Mouse (Mus musculus) adrenal gland, adult 8-10 months (tissue): Measurements from ENCODE around the gene Ryk. TPM values are rescaled to one million over a fixed set of nuclear protein-coding genes. Genes with fewer than 3 reads are reported as not detected.
"Not testable (repeated sequence)": the region's sequence is repeated elsewhere in the genome, so short reads cannot be mapped to it uniquely, and the experiment has no call there.

Experiments used
- DNase-seq: peaks from one replicate; pipeline ENCODE4 v3.0.0; 2022
- total RNA-seq, 4 experiments: library from RNA; stranded (reverse); gene quantifications; 2 replicates each; pipeline ENCODE4 v1.2.4; 2022

Ryk gene
- total RNA-seq, 4 experiments from 2014 or later = 49.7 to 79.8 (median 68.1) TPM

DNA sequence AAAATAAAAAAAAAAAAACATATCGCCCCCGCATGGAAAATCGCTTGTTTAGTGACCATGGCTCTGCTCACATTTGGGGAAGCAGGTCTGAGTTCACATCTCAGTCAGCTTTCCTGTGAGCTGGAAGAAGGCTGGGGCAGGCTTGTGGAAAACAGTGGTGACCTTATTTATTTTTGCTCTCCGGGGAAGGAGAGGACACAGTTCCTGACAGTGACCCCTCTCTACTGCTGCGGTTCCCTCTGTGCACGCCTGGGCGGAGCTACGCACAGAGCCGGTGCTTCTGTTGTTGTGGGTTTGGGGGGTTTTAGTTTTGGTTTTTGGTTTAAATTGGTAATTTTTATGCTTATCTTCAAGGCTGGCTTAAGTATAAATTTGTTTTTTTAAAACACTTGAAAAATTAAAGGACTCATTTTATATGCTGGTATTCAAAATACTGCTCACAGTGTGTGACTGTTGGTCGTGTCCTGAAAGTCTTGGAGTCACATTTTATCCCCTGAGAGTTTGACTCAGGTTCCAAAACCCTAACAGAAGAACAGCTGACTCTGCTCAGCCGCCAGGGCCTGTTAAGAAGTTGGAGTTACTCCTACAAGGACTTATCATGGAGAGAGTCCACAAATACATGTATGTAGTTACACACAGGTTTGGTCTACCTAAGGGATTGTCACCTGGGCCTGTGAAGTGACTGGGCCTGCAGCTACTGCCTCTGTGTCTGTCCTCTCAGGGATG, 73.0 kb downstream of the Ryk start:
- no peak for DNase-seq

DNA sequence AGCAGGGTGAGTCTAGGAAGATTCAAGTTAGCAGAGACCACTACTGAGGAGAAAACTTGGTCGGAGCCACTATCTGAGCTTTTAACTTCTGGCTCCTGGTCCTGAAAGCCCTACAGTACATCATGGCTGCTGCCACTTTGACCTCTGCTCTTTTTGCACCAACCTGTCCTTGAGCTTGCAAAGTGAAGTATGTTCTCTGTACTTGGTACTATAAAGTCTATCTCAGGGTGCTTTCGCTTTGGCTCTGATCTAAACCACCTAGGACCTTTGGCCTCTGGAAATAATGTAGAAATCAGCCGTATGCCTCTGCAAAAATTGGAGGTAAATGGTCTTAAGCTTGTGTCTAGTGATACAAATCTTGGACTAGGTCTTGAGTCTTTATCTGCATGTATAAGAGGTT, 76.8 kb downstream of the Ryk start:
- no peak for DNase-seq

DNA sequence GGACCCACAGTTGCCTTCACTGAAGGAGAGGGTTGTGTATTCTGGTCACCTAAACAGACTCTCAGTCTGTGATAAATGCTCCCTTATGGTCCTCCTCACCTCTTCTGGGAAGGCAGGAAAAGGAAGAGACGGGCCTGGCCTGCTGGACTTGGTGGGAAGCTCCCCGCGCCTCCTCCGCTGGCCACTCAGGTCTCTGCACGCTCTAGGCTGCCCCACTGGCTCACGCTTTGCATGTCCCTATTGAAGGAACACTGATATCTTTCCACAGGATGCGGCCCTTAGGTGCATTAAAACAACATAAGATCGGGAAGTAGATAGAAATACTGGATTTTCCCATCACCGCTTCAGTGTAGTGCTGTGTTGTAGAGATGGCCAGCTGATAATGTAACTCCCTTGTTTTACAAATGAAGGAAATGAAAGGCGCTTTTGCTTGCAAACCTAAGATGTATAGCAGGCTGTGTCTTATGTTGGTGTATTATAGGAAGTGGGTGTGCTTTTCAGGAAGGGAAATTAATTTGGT, 77.9 kb downstream of the Ryk start:
- no peak for DNase-seq

DNA sequence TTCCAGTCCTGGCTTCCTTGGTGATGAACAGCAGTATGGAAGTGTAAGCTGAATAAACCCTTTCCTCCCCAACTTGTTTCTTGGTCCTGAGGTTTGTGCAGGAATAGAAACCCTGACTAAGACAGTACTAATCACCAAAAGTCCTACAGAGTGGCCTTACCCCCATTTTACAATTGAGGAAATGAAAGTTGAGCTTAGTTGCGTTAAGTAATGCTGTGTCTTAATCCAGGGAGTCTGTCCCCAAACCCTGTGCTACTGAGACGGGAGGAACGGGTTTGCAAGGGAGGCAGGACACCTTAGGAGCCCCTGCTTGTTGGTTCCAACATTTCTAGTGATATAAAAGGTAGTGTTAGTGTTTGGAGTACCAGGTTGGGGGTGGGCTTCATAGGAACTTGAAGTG, 78.9 kb downstream of the Ryk start:
- DNase-seq = not testable (repeated sequence)

DNA sequence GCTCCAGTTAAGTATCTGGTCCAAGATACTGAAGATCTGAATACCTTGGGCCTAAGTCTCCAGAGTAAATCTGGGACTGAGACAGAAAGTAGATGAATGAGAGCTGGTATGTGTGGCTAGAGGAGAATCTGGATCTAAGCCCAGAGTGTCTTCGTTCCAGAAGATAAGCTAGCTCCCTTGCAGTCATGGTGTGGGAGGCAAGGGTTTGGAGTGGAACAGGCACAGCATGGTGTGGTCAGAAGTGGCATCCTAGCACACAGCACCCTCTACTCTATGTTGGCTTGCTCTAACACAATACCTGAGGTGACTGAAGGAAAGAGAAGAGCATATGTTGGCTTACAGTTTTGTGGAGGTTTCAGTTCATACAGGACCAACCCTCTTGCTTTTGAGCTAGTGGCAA, 79.9 kb downstream of the Ryk start:
- DNase-seq = no peak

DNA sequence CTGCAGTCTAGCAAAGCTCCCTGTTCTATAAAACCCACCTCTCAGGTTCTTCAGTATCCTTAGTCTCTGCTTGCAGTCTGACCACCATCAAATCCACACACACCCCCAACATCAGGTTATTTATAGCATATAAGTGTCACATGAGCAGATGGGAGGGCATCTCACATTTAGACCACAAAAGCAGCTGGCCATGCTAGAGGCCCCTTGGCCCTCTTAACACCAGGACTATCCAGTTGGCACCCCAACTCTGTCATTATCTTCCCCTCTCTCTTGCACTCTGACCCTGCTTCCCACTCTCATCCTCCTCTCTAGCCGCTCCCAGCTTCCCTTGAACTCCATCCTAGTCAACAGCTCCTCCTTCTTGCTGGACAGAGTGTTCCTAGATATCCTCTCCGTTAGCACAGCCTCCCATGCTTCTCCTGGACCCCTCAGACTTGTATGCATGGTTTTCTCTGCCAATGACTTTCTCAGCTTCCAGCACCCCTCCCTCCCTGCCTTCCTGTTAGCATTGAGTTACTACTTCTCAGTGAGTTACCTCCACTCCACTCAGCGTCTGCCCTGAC, 80.7 kb downstream of the Ryk start:
- DNase-seq = no peak

DNA sequence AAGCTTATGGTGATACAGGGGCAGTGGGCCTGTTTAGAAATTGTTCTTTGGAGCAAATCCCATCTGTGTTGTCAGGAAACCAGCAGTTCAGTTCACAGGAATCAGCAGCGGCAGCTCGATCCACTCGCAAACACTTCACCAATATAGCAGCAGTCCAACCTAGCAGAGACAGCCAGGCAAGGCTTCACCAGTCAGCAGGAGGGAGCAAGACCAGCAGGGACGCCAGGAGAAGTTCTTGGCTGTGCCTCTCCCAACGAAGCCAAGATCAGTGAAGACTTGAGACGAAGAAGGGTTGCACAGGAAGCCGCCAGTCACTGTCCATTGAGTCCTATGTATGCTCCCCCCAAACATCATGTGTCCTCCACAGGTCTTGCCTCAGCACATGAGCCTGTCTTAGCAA, 81.4 kb downstream of the Ryk start:
- DNase-seq = no peak

DNA sequence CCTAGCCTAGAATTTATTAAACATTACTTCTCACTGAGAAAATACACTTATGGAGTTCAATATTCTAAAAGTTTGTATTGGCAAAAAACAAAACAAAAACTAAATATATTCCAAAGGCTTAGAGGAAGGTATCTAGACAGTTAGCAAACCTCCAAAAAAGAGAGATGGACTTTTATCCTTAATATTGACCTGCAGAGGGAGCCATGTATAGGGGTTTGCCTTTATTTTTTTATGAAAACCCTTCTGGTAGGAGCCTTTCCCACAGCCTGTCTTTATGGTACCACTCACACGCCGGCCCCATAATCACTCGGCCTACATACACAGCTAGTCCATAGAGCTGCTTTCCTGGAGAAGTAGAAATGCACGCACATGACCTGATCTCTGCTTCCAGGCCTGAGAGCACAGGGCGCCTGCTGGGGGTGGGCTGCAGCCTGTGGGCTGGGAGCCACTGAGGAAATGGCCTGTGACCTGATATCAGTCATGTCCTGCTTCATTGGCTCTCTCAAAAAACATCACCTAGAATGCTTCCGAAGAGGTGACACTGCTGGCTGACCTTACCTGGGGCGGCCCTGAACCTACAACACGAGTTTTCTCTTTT, 82.9 kb downstream of the Ryk start:
- DNase-seq = no peak

DNA sequence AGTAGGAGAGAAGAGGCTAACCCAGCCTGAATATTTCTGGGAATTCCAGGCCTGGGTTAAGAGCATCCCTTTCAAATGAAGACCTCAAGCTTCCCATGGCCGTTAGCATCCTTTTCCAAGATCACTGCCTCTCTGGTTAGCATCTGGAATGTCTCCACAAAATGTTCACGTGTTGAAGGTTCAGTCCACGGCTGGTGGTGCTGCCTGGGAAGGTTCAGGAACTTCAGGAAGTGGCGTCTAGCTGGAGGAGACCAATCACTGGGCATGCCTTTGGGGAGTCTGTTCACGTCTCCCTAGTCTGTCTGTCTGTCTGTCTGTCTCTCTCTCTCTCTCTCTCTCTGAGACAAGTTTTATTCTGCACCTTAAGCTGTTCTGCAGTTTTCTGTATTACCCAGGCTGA, 84.8 kb downstream of the Ryk start:
- DNase-seq = no peak

DNA sequence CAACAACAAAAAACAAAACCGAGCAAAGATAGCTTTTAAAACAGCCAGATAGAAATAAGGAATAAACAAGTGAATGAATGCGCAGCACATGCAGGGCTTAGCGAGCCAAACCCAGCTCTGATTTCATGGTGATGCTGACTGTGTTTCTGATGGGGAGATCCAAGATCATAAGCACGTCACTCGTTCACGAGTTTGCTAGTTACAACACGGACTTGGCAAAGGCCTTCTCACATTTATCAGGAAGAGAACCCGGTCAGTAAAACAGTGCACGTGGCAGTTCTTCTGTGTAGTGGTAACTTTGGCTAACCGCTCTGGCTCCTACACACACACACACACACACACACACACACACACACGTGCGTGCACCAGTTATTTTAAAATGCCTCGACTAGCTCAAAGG, 87.1 kb downstream of the Ryk start:
- no peak for DNase-seq

DNA sequence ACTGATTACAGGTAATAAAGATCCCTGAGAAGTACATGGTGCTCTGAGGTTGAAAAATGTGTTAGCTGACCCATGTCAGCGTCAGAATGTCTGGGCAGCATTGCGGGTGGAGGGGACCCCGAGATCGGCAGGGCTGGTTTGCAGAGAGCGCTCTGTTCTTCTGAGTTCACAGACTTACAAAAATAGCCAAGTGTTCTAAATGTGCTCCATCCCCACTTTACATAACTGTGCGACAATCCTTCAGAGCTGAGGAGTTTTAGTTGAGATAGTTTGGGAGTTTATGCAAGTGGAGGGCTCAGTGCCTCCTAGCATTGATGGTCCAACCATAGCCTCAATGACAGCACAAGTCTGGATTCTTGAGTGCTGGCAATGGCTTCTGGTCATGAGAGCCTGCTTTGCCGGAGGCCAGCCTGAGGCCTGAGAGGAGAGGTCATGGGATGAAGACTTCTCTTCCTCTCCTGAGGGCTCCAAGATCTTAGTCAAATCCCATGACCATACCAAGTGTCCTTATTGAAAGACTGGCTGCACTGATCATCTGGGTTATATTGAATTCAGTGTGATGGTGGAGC, 88.2 kb downstream of the Ryk start:
- no peak for DNase-seq

DNA sequence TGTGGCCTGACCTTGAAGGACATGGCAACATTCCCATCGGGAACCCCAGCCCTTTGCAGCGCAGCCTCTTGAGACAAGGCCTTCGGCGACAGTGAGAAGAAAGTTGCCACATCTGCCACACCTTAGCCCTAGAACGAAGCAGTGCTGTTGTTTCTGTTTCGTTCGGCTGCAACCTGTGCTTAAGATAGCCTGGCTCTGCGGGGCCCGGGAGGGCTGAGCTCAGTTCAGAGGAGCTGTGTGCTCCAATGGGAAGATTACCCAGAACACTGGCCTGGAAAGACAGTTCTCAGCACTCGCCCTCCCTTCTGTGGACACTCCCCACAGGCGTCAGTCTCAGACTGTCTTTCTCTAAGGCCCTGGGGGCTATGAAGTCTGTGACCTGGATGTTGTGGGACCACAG, 89.1 kb downstream of the Ryk start:
- DNase-seq = no peak

DNA sequence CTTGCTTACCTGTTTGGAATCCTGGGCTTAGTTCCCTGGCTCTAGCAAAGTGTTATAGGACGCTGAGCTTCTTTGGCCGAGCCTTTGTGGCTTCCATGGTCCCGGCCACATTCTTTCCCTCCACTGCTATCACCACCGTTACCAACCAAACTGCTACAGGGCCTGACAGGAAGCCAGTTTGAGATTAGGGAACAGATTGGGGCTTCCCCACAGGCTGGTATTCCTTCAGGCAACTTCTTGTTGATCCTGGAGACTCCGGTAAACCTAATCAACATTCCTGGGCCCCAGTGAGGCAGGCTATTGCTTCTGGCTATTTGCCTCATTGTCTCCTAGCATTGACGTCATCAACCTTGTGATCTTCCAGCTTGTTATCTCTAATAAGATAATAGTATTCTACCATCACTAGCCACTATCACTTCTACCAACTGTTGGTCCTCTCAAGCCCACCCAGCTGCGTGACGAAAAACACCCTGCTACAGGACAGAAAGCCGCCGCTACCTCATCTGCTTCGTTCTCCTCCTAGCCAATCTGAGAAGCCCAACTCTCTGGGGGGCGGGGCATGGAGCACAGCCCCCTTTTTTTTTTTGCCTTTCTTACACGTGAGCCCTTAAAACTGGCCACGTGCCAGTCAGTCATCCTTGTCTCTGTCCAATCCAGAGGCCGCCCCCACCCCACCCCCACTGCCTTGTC, 90.1 kb downstream of the Ryk start:
- DNase-seq = no peak

DNA sequence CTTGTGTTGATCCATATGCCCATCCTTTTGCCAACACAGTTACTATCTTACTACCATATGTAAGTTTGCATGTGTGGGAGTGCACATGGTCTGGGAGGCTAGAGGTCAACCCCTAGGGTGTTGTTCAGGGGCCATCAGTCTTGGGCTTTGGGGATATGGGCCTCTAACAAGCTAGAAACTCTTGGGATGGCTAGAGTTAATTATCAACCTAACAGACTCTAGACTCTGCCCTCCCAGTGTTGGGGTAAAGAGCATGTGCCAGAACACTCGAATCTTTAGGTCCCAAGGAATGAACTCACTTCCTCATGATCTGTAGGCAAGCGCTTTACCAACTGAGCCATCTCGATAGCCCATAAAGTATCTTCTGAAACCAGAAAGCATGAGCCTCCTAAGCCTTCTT, 91.4 kb downstream of the Ryk start:
- DNase-seq = no peak

DNA sequence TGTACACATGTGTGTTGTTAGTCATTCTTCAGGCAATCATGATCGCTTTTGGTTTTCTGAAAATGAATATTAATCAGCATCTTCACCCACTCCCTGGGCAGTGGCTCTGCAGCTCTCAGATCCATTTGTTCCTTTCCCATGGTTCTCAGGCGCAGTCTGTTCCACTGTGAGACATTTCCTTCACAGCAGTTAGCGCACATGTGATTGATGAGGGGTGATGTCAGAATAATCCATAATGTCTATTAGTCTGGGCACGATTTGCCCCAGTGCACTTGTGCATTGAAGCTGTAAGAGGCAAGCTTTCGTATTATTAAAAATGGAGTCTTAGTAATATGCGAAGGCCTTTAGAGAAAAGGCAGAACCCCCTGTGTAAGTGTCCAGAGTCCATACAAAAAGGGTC, 95.1 kb downstream of the Ryk start:
- no peak for DNase-seq

DNA sequence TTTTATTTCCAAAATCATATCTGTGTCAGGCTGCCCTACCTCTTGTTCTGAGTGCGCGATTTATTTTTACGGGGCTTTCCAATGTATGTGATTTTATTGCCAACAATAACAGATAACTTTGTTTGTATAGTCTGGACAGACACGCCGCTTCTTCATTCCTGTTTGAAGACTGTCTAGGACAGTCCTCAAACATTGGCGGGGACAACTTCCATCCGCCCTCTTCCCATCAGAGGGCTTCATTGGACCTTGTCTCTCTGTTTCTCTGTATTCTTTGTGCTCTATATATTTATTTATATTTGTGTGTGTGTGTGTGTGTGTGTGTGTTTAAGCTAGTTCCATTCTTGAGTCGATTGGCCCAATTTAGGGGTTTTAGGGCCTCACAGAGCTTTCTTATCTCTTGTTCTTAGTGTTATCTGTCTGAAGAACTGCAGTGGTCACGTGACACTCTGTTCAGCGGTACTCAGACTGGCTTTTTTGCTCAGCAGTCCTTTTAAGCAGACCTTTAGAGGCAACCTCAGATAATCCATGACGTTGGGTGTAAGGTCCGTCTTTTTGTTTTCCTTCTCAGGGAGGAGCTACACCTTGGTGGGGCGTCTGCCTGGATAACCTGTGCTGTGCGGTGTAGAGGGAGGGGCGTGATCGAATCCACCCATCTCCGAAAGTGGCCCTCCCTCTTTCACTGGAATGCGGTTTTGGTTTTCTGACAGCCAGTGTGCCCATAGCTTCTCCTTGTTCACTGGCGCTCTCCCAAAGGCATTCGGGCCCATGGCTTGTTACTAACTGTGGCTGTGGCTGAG, 99.4 kb downstream of the Ryk start:
- no peak for DNase-seq

DNA sequence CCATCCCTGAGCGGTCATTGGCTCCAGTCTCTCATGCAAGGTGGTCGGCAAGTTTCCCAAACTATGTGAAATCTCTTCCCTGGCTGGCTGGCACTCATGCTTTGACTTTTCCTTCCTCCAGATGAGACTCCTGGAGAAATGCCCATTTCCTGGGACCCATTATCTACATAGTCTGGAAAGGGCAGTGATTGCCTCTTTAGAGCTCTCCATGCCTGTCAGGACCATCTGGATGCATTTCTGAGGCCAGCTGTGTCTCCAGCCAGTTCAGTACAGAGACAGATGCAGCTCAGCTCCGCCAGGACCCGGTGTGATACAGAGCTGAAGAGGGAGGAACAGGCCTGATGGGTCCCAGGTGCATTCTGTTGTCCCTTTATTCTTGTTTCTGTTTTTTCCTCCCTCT, 107.5 kb downstream of the Ryk start:
- DNase-seq = no peak

DNA sequence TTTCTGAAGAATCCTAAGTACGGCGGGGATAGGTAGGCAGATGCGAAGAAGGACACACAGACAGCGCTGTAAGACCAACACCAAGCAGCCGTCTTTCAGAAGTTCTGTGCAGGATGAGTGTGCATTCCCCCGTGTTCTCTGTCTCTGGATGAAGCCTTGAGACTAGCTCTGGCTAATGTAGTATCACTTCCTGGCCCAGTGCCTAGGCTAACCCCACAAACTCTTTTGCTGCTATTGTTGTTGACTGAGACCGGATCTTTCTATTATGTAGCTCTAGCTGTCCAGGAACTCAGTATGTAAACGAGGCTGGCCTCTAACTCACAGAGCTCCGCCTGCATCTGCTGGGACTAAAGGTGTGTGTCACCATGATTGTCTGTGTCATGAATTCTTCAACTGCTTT, 110.2 kb downstream of the Ryk start:
- DNase-seq = no peak

DNA sequence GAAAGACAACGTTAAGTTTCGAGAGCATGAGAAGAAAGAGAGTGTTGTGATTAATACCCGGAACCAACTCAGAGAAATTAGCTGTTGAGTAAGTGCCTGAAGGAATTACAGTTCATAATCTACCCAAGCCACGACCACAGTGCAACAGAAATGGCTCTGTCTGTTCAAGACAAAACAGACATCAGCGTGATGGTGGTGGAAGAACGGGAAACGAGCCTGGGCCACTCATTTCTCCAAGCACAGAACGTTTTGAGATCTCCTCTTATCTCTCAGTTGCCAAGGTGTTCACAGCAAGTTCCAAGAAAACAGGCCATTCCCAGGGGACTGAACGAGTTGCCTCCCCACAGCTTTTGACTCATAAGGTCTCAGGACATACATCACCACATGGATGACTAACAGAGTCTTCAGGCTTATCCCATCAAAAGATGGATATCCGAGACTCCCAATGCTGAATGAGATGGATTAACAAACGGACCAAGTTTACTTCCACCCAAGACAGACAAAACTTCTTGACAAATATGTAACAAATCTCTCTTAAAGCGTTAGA, 111.8 kb downstream of the Ryk start:
- no peak for DNase-seq

DNA sequence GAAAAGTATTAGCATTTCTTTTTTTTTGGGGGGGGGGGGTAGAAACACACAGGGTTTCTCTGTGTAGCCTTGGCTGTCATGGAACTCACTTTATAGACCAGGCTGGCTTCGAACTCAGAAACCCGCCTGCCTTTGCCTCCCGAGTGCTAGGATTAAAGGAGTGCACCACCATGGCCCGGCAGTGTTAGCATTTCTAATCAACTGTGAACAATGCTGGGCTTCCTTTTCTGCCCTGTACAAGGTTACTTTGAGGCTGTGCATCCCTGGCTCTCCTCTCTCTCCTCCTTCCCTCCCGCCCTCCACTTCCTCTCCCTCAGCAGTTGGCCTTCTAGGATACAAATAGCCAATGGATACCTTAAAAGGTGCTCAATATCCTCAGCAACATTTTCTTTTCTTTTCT, 114.0 kb downstream of the Ryk start:
- no peak for DNase-seq

DNA sequence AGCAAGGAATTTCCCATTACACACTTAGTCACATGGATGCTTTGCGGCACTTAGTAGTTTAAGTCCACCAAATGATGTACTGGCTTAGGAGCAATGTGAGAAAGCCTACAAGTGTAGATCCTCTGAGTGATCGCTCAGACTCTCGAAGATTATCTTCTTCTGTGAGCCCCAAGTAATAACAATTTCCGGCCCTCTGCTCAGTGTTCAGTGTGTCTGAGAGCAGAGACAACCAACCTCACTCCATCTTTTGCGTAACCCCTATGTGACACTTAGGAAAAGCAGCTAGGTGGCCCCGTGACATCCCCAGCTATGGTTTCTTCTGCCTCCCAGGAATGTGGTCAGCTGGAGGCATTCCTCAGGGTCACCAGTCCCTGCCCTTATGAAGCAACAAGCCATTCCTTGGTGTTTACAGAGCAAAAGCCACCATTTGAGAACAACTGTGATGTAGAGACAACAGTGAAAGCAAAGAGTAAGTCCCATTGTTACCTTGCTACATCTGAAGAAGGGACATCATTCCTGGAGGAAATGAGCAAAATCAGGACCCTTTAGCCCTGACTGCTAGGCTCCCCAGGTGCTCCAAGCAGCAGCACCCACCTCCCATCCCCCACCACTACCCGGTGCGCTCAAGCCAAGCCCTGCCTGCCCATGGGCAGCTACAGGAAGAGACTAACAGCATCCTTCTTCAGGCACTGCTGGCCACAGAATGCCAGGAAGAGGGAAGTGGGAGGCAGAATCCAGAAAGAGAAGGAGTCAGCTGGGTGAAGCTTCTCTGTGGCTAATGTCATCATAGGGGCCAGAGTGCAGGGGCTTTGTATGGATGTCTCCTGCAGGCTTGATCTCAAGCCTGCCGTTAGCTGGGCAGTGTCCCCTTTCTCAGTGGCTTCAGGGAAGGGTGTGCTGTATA, 116.6 kb downstream of the Ryk start:
- no peak for DNase-seq
